In genomic region chr2:30415936-30416648, GRCm38 (mm10) we compare ENCODE assay signal across 8 mouse cellular contexts. TPM values are rescaled to one million over a fixed set of nuclear protein-coding genes. Genes with fewer than 3 reads are reported as not detected.
DNase-seq lines count a peak whose midpoint lies in the region; ATAC-seq and TF ChIP-seq lines count a peak whose summit lies in the region.

Gene Ptpa (plus strand): TSS chr2:30416039.

- H3K9me3 ChIP-seq in embryonic facial prominence, embryonic 15.5 days (replicated peaks) = no peaks in the 10 kb centered on the region
- no peaks in the 10 kb centered on the region for H3K9me3 ChIP-seq in heart, embryonic 10.5 days
- no peaks in the 10 kb centered on the region for H3K9me3 ChIP-seq in kidney, embryonic 15.5 days (replicated peaks)

- peak within 1 kb of the TSS; percentile 99 for H3K4me3 ChIP-seq in bone marrow, adult 2 months (replicated peaks; ENCODE audit: control insufficient read depth, low read depth, low read length)
- peak within 1 kb of the TSS; percentile 89 for H3K4me3 ChIP-seq in embryonic facial prominence, embryonic 15.5 days (replicated peaks)
- H3K4me3 ChIP-seq in heart, embryonic 10.5 days = peak within 1 kb of the TSS; percentile 94
- peak within 1 kb of the TSS; percentile 71 for H3K4me3 ChIP-seq in kidney, embryonic 15.5 days (replicated peaks)

- no peaks in the 10 kb centered on the region for H3K27me3 ChIP-seq in embryonic facial prominence, embryonic 15.5 days
- H3K27me3 ChIP-seq in heart, embryonic 10.5 days (ENCODE audit: insufficient read depth, poor library complexity, severe bottlenecking) = no peaks in the 10 kb centered on the region
- H3K27me3 ChIP-seq in kidney, embryonic 15.5 days = no peaks in the 10 kb centered on the region

- peak within 1 kb of the TSS; percentile 82 for H3K4me2 ChIP-seq in embryonic facial prominence, embryonic 15.5 days (replicated peaks)
- peak within 1 kb of the TSS; percentile 90 for H3K4me2 ChIP-seq in kidney, embryonic 15.5 days

- H3K36me3 ChIP-seq in embryonic facial prominence, embryonic 15.5 days = peaks cover 2% of the 10 kb centered on the region; the same call in 1 of the 2 replicates
- peaks cover 23% of the 10 kb centered on the region for H3K36me3 ChIP-seq in heart, embryonic 10.5 days
- H3K36me3 ChIP-seq in kidney, embryonic 15.5 days = peaks cover 14% of the 10 kb centered on the region

- under 1% methylated on average over 67 of the region's 67 CpGs for WGBS in bone marrow, adult 2 months
- WGBS in embryonic facial prominence, embryonic 15.5 days = under 1% methylated on average over 64 of the region's 67 CpGs
- under 1% methylated on average over 67 of the region's 67 CpGs for WGBS in heart, embryonic 10.5 days
- WGBS in kidney, embryonic 15.5 days = under 1% methylated on average over 67 of the region's 67 CpGs

- H3K4me1 ChIP-seq in bone marrow, adult 2 months (ENCODE audit: control insufficient read depth, insufficient read depth, low read length) = no peaks in the 10 kb centered on the region; the same call in 1 of the 2 replicates
- peaks cover 41% of the 10 kb centered on the region for H3K4me1 ChIP-seq in embryonic facial prominence, embryonic 15.5 days
- peaks cover 47% of the 10 kb centered on the region for H3K4me1 ChIP-seq in heart, embryonic 10.5 days
- peaks cover 50% of the 10 kb centered on the region for H3K4me1 ChIP-seq in kidney, embryonic 15.5 days

- H3K9ac ChIP-seq in embryonic facial prominence, embryonic 15.5 days = peak within 1 kb of the TSS; percentile 88
- peak within 1 kb of the TSS; percentile 90 for H3K9ac ChIP-seq in kidney, embryonic 15.5 days

- DNase-seq in 3T3-L1 (ENCODE audit: low read depth, low spot score) (peak; percentile 85), liver (peak; percentile 93)
- peak; percentile 96 for DNase-seq in heart, embryonic 10.5 days (ENCODE audit: low spot score)
- peak; percentile 93 to 98 for DNase-seq in spleen, postnatal 4 days (ENCODE audit: low spot score in 2 of 2)

- H3K27ac ChIP-seq in bone marrow, adult 2 months (ENCODE audit: control insufficient read depth, insufficient read depth, low read depth, low read length, poor library complexity) = peak within 1 kb of the TSS; percentile 89
- peak within 1 kb of the TSS; percentile 98 for H3K27ac ChIP-seq in embryonic facial prominence, embryonic 15.5 days (replicated peaks)
- H3K27ac ChIP-seq in heart, embryonic 10.5 days = peak within 1 kb of the TSS; percentile 98
- H3K27ac ChIP-seq in kidney, embryonic 15.5 days = peak within 1 kb of the TSS; percentile 99

- ATAC-seq in embryonic facial prominence, embryonic 15.5 days (ENCODE audit: insufficient number of reproducible peaks, low FRiP score, low TSS enrichment, low read depth) = peak; percentile 92
- peak; percentile 90 for ATAC-seq in kidney, embryonic 15.5 days (replicated peaks; ENCODE audit: low FRiP score)
- ATAC-seq in monocyte, adult 5-6 weeks (replicated peaks; ENCODE audit: insufficient number of reproducible peaks, low FRiP score, low TSS enrichment, poor library complexity, severe bottlenecking) = peak; percentile 66

- peak; percentile 99 for TF ChIP-seq POLR2A in bone marrow, adult 2 months (IDR thresholded peaks at IDR 0.05; ENCODE audit: borderline replicate concordance, control insufficient read depth, low read depth, low read length)

- TF ChIP-seq CTCF in bone marrow, adult 2 months (IDR thresholded peaks at IDR 0.05; ENCODE audit: control insufficient read depth, insufficient read depth, low read length) = no peak

RNA-seq across cellular contexts. Expression of gene Ptpa, which starts in this region (rescaled TPM):
- polyA plus RNA-seq in bone marrow, adult 2 months (2011; ENCODE audit: insufficient read depth, insufficient read length, low replicate concordance, missing spikeins) = 199 and 273 TPM in 2 replicates
- polyA plus RNA-seq in embryonic facial prominence, embryonic 15.5 days (2015; fragmentation: Nextera tagmentation; extraction: Ambion mirVana) = 146 and 154 TPM in 2 replicates
- polyA plus RNA-seq in heart, embryonic 10.5 days (2016; fragmentation: Nextera tagmentation; extraction: Ambion mirVana) = 129 and 140 TPM in 2 replicates
- polyA plus RNA-seq in kidney, embryonic 15.5 days (2015; fragmentation: Nextera tagmentation; extraction: Ambion mirVana) = 162 and 175 TPM in 2 replicates
- 23.0 to 45.8 TPM (median 34.5 TPM) in 3 replicates for total RNA-seq in monocyte, adult 5-6 weeks (2017)

Comparison
In these comparisons a context has a peak if more than half of its experiments do, and no peak if none do; other contexts are left out.
1. Peak in every context shown above with its lines: DNase-seq, ATAC-seq, H3K4me3 ChIP-seq and H3K27ac ChIP-seq.